Mouse (Mus musculus) megakaryocyte progenitor cell, adult 5-6 weeks (primary cell): ENCODE results near the gene Gm49384. TPM values are rescaled to one million over a fixed set of nuclear protein-coding genes. Genes with fewer than 3 reads are reported as not detected.

Source experiments
- total RNA-seq, 2 experiments: library from RNA; stranded (forward) in 1 of 2; stranded (reverse) in 1 of 2; fragments of 157-497, 149-512 nt in 1 of 2; fragments of 200-1000 nt in 1 of 2; gene quantifications; 2 replicates each; pipeline versions ENCODE4 v1.2.3 to v1.2.4; 2015 to 2017

Gene Gm49384
- total RNA-seq, 2 experiments from 2014 or later: 22.4 to 24.8 TPM

Other genes with a start within 250 kb of the Gm49384 start
- 2,352 and 2,382 TPM in 2 replicates for gene Rps29, start 45.1 kb downstream of the Gm49384 start, total RNA-seq (2015)
- 2,189 and 3,108 TPM in 2 replicates for gene Rps29, start 45.1 kb downstream of the Gm49384 start, total RNA-seq (2017)
- gene Lrr1, start 35.5 kb downstream of the Gm49384 start, total RNA-seq (2015): 32.3 and 40.5 TPM in 2 replicates
- gene Lrr1, start 35.5 kb downstream of the Gm49384 start, total RNA-seq (2017): 11.6 and 17.9 TPM in 2 replicates
- 1,035 and 1,112 TPM in 2 replicates for gene Rpl36al, start 20.2 kb downstream of the Gm49384 start, total RNA-seq (2015)
- 1,330 and 1,393 TPM in 2 replicates for gene Rpl36al, start 20.2 kb downstream of the Gm49384 start, total RNA-seq (2017)
- 145 TPM in 2 replicates for gene Mgat2, start 20.1 kb downstream of the Gm49384 start, total RNA-seq (2015)
- 149 and 155 TPM in 2 replicates for gene Mgat2, start 20.1 kb downstream of the Gm49384 start, total RNA-seq (2017)
- gene Gm49383, start 7.2 kb downstream of the Gm49384 start, total RNA-seq (2015): 4.9 and 6.8 TPM in 2 replicates
- gene Gm49383, start 7.2 kb downstream of the Gm49384 start, total RNA-seq (2017): 31.7 and 39.3 TPM in 2 replicates
- 6.0 and 6.3 TPM in 2 replicates for gene Dnaaf2, start 5.8 kb downstream of the Gm49384 start, total RNA-seq (2015)
- gene Dnaaf2, start 5.8 kb downstream of the Gm49384 start, total RNA-seq (2017): 5.3 and 7.5 TPM in 2 replicates
- gene Pole2, start 23.9 kb upstream of the Gm49384 start, total RNA-seq (2015): 65.0 and 70.8 TPM in 2 replicates
- gene Pole2, start 23.9 kb upstream of the Gm49384 start, total RNA-seq (2017): 50.8 and 69.6 TPM in 2 replicates
- gene Klhdc1, start 36.9 kb upstream of the Gm49384 start, total RNA-seq (2015): 3.6 and 4.0 TPM in 2 replicates
- 4.4 and 10.1 TPM in 2 replicates for gene Klhdc1, start 36.9 kb upstream of the Gm49384 start, total RNA-seq (2017)
- 61.9 and 66.9 TPM in 2 replicates for gene Klhdc2, start 92.4 kb upstream of the Gm49384 start, total RNA-seq (2015)
- gene Klhdc2, start 92.4 kb upstream of the Gm49384 start, total RNA-seq (2017): 55.0 and 64.9 TPM in 2 replicates
- gene Nemf, start 152.9 kb upstream of the Gm49384 start, total RNA-seq (2015): 62.7 and 76.9 TPM in 2 replicates
- gene Nemf, start 152.9 kb upstream of the Gm49384 start, total RNA-seq (2017): 80.0 and 130 TPM in 2 replicates
- 89.6 and 90.6 TPM in 2 replicates for gene Arf6, start 167.9 kb upstream of the Gm49384 start, total RNA-seq (2015)
- gene Arf6, start 167.9 kb upstream of the Gm49384 start, total RNA-seq (2017): 145 and 148 TPM in 2 replicates
- not detected in 2 replicates for gene Gm9887, start 168.2 kb upstream of the Gm49384 start, total RNA-seq (2015)
- 1.5 TPM in 1 of 2 replicates, not detected in the other for gene Gm9887, start 168.2 kb upstream of the Gm49384 start, total RNA-seq (2017)